Mouse (Mus musculus) hindbrain, postnatal 0 days (tissue): ENCODE results near the gene F13b. TPM values are rescaled to one million over a fixed set of nuclear protein-coding genes. Genes with fewer than 3 reads are reported as not detected.

Source experiments
- ATAC-seq: fragments of 200-750 bp; cut with Nextera tagmentation; 2 replicates; pipeline ENCODE4 v1.8.0; 2017; ENCODE audit warnings: mild to moderate bottlenecking, moderate TSS enrichment, moderate library complexity
- DNase-seq: peaks from one replicate; pipeline ENCODE4 v3.0.0-alpha.2; 2015; ENCODE audit warnings: low spot score
- H3K27ac ChIP-seq: fragments of 300-500 bp; sonication (generic); 2 replicates; pipeline ENCODE4 v1.5.1; 2014; ENCODE audit warnings: mild to moderate bottlenecking
- H3K27me3 ChIP-seq: fragments of 300-500 bp; sonication (generic); 2 replicates; pipeline ENCODE4 v1.6.1; 2014; ENCODE audit warnings: low read length, mixed read lengths; ENCODE audit not compliant: insufficient read depth
- H3K36me3 ChIP-seq: fragments of 300-500 bp; sonication (generic); 2 replicates; pipeline ENCODE4 v1.6.1; 2014; ENCODE audit warnings: low read length, mixed read lengths; ENCODE audit not compliant: insufficient read depth
- H3K4me1 ChIP-seq: fragments of 300-500 bp; sonication (generic); 2 replicates; pipeline ENCODE4 v1.6.1; 2014; ENCODE audit warnings: antibody characterized with exemption, low read length, mixed read lengths; ENCODE audit not compliant: insufficient read depth
- H3K4me2 ChIP-seq: fragments of 300-500 bp; sonication (generic); 2 replicates; pipeline ENCODE4 v1.6.1; 2014; ENCODE audit warnings: low read depth, mild to moderate bottlenecking, low read length, moderate library complexity, mixed read lengths
- H3K4me3 ChIP-seq: fragments of 300-500 bp; sonication (generic); 2 replicates; pipeline ENCODE4 v1.5.1; 2014; ENCODE audit warnings: low read length
- H3K9ac ChIP-seq: fragments of 300-500 bp; sonication (generic); replicated peaks from 2 replicates; pipeline ENCODE4 v1.6.1; 2014; ENCODE audit warnings: mild to moderate bottlenecking, low read length, moderate library complexity, mixed read lengths
- H3K9me3 ChIP-seq: fragments of 300-500 bp; sonication (generic); 2 replicates; pipeline ENCODE4 v1.6.1; 2016; ENCODE audit warnings: low read length, mixed read lengths
- CTCF ChIP-seq: IDR thresholded peaks from 2 replicates; pipeline ENCODE4 v1.5.1; 2016; ENCODE audit warnings: antibody characterized with exemption, control low read depth, low read depth
- WGBS: fragments of 180-500 bp; shearing (Covaris S2); extraction: QIAGEN DNeasy Blood & Tissue Kit; methylation state at CpG from one replicate; pipeline ENCODE4 v1.1.7; 2014; 5-methylcytosine and 5-hydroxymethylcytosine counted together
- polyA plus RNA-seq: library from polyadenylated mRNA; unstranded; fragments of >200 nt; fragmentation: Nextera tagmentation; extraction: Ambion mirVana; gene quantifications from 2 replicates; pipeline ENCODE4 v1.2.1, GENCODE M21; 2015
- total RNA-seq: library from RNA; depleted of rRNA; stranded (reverse); fragments of >200 nt; gene quantifications from 2 replicates; pipeline ENCODE4 v1.2.3, GENCODE M21; 2014

Gene F13b
- total and polyA plus RNA-seq, 2 experiments from 2014 or later, result not detected

GRCm38 (mm10) chr1:139480246-139480645, 21.3 kb upstream of the F13b start:
- no peak overlapping the region for H3K4me3 ChIP-seq
- H3K4me1 ChIP-seq, result no peaks in the 10 kb centered on the region
- ATAC-seq, result no peak
- no peaks in the 10 kb centered on the region for H3K9me3 ChIP-seq
- no peak overlapping the region for H3K27ac ChIP-seq
- no peak overlapping the region for H3K9ac ChIP-seq
- 87% methylated on average over 8 of the region's 8 CpGs for WGBS
- peak; percentile 28; the same call in 1 of the 2 replicates for TF ChIP-seq CTCF
- DNase-seq, result no peak
- H3K36me3 ChIP-seq, result no peaks in the 10 kb centered on the region
- no peaks in the 10 kb centered on the region for H3K27me3 ChIP-seq
- H3K4me2 ChIP-seq, result no peak overlapping the region

- H3K4me1 ChIP-seq, result no peaks in the 10 kb centered on the region
- no peak overlapping the region for H3K27ac ChIP-seq
- ATAC-seq (no peak), DNase-seq (peak; percentile 21)
- H3K4me2 ChIP-seq, result no peak overlapping the region
- no peak overlapping the region for H3K9ac ChIP-seq
- no peak overlapping the region for H3K4me3 ChIP-seq
- TF ChIP-seq CTCF, result no peak
- H3K9me3 ChIP-seq, result no peaks in the 10 kb centered on the region
- H3K36me3 ChIP-seq, result no peaks in the 10 kb centered on the region
- no peaks in the 10 kb centered on the region for H3K27me3 ChIP-seq
- 76% methylated on average over 4 of the region's 4 CpGs for WGBS
Observed at GRCm38 (mm10) chr1:139481146-139481545, 20.4 kb upstream of the F13b start.

- Histone ChIP-seq H3K9ac (no peak overlapping the region), H3K4me1 (no peaks in the 10 kb centered on the region), H3K36me3 (peaks cover 5% of the 10 kb centered on the region), H3K4me2 (no peak overlapping the region), H3K27me3 (no peaks in the 10 kb centered on the region), H3K9me3 (no peaks in the 10 kb centered on the region), H3K27ac (no peak overlapping the region), H3K4me3 (no peak overlapping the region)
- DNase-seq, result no peak
- TF ChIP-seq CTCF, result no peak
- no peak for ATAC-seq
- 73% methylated on average over 3 of the region's 3 CpGs for WGBS
Observed at GRCm38 (mm10) chr1:139494630-139495029, 6.9 kb upstream of the F13b start.

- H3K4me2 ChIP-seq, result no peak overlapping the region
- ATAC-seq (no peak), DNase-seq (no peak)
- no peaks in the 10 kb centered on the region for H3K9me3 ChIP-seq
- H3K27me3 ChIP-seq, result no peaks in the 10 kb centered on the region
- H3K27ac ChIP-seq, result no peak overlapping the region
- no peak for TF ChIP-seq CTCF
- no peaks in the 10 kb centered on the region for H3K4me1 ChIP-seq
- H3K36me3 ChIP-seq, result no peaks in the 10 kb centered on the region; the same call in 1 of the 2 replicates
- H3K9ac ChIP-seq, result no peak overlapping the region
- WGBS, result 96% methylated on average over 2 of the region's 2 CpGs
- no peak overlapping the region for H3K4me3 ChIP-seq
Observed at GRCm38 (mm10) chr1:139495408-139495807, 6.1 kb upstream of the F13b start.

- no peak for TF ChIP-seq CTCF
- 87% methylated on average over 3 of the region's 3 CpGs for WGBS
- no peak overlapping the region for H3K27ac ChIP-seq
- H3K4me3 ChIP-seq, result no peak overlapping the region
- no peak overlapping the region for H3K4me2 ChIP-seq
- no peaks in the 10 kb centered on the region; the same call in 1 of the 2 replicates for H3K36me3 ChIP-seq
- no peaks in the 10 kb centered on the region for H3K4me1 ChIP-seq
- DNase-seq (no peak), ATAC-seq (no peak)
- no peaks in the 10 kb centered on the region for H3K27me3 ChIP-seq
- no peaks in the 10 kb centered on the region for H3K9me3 ChIP-seq
- H3K9ac ChIP-seq, result no peak overlapping the region
Observed at GRCm38 (mm10) chr1:139496212-139496611, 5.3 kb upstream of the F13b start.

- no peaks in the 10 kb centered on the region for H3K4me1 ChIP-seq
- no peaks in the 10 kb centered on the region for H3K9me3 ChIP-seq
- H3K4me3 ChIP-seq, result no peak overlapping the region
- no peaks in the 10 kb centered on the region for H3K36me3 ChIP-seq
- no peak overlapping the region for H3K9ac ChIP-seq
- no peak for DNase-seq
- H3K27me3 ChIP-seq, result no peaks in the 10 kb centered on the region
- TF ChIP-seq CTCF, result no peak
- no peak overlapping the region for H3K27ac ChIP-seq
- H3K4me2 ChIP-seq, result no peak overlapping the region
- no peak for ATAC-seq
Observed at GRCm38 (mm10) chr1:139499751-139500150, 1.8 kb upstream of the F13b start.

GRCm38 (mm10) chr1:139514556-139514955, 13.1 kb downstream of the F13b start:
- Histone ChIP-seq H3K4me2 (no peak overlapping the region), H3K4me1 (no peaks in the 10 kb centered on the region), H3K9me3 (no peaks in the 10 kb centered on the region), H3K4me3 (no peak overlapping the region), H3K27ac (no peak overlapping the region), H3K36me3 (no peaks in the 10 kb centered on the region), H3K9ac (no peak overlapping the region), H3K27me3 (no peaks in the 10 kb centered on the region)
- DNase-seq (no peak), ATAC-seq (no peak)
- TF ChIP-seq CTCF, result no peak
- 93% methylated on average over 12 of the region's 12 CpGs for WGBS
